Mouse (Mus musculus): ENCODE results near the gene Tprg. TPM values are rescaled to one million over a fixed set of nuclear protein-coding genes. Genes with fewer than 3 reads are reported as not detected.

Tprg gene
- total and polyA plus RNA-seq, 3 experiments = not detected

DNA sequence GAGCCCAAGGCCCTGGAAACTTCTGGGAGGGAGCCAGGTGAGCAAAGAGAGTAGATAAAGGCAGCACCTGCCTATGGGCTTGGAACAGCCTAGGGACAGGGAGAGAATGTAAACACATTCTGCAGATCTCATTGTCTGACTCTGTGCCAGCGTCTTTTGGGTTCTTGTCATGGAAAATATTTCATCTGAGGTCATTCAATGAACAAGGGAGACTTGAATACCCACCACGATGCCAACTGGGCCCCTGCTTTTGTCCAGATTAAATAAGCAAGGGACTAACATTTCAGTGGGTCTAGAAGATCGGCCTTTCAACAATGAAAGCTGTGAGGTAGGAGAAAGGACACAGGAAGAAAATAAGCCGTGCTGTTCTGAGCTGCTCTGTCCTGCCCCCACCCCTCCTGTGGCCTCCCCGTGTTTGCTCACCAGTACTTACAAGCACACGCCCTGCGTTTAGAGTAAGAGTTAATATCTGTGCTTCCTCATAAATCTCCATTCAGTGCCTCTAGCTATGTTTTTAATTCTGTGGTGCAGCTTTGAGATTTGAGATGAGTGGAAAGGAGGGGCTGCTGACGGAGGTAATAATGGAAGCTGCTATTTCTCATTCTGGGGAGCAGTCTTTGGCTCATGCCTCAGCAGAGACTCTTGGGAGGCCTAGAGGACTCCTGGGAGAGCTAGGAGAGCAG lies 120.7 kb downstream of the Tprg start:
- no peak for TF ChIP-seq POLR2A (IDR thresholded peaks at IDR 0.05; ENCODE audit: insufficient read depth, low read depth, low read length)
- Histone ChIP-seq H3K4me3 (no peak overlapping the region), H3K9ac (ENCODE audit: low read depth, low read length) (no peak overlapping the region), H3K36me3 (ENCODE audit: control insufficient read depth, insufficient read depth, low read length) (no peaks in the 10 kb centered on the region), H3K4me1 (ENCODE audit: control insufficient read depth, insufficient read depth, low read length) (no peaks in the 10 kb centered on the region), H3K79me2 (replicated peaks; ENCODE audit: control insufficient read depth, insufficient read depth, low read length) (no peaks in the 10 kb centered on the region), H3K27me3 (ENCODE audit: control insufficient read depth, insufficient read depth, low read length) (no peaks in the 10 kb centered on the region), H3K27ac (no peak overlapping the region)
- DNase-seq = no peak
- 27% methylated on average over 8 of the region's 8 CpGs for WGBS
- intact Hi-C loops (cut with DNase I) = no loop called here

DNA sequence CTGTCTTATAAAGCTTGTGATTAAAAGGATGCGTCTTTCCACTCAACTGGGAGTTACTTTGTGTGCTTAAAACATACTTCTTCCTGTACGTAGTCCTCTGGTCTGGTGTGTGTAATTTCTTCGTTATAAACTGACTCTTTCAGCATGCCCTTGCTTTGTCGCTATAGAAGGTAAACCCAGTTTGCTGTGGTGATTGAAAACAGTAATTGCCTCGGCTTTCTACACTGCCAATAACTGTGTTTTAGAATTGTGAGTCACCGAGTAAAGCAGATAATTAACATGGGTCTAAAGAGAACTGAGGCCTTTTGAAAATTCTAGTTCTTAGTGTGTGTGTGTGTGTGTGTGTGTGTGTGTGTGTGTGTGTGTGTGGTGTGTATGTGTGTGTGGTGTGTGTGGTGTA lies 121.4 kb downstream of the Tprg start:
- intact Hi-C loops (cut with DNase I) = no loop called here
- H3K27ac ChIP-seq = no peak overlapping the region
- no peak for DNase-seq

DNA sequence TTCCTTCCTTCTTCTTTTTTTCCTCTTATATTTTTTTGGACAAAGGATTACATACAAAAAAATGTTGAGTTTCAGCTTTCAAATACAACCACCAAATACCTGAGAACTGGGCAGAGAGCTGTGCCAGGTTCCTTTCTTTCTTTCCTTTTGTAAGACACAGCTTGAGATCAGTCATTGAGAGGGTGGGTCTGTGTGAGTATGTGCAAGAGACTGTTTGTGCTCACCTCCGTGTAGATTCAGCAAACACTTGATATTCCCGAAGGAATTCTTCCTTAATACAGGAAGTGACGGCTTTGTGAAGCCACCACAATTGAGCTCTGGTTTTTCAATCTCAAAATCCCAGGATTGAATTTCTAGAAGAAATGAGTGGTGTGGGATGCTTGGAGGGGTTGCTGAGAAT lies 124.7 kb downstream of the Tprg start:
- Histone ChIP-seq H3K27ac (no peak overlapping the region), H3K4me1 (ENCODE audit: control insufficient read depth, insufficient read depth, low read length) (no peaks in the 10 kb centered on the region), H3K27me3 (ENCODE audit: control insufficient read depth, insufficient read depth, low read length) (no peaks in the 10 kb centered on the region), H3K9ac (ENCODE audit: low read depth, low read length) (no peak overlapping the region), H3K36me3 (ENCODE audit: control insufficient read depth, insufficient read depth, low read length) (no peaks in the 10 kb centered on the region), H3K79me2 (replicated peaks; ENCODE audit: control insufficient read depth, insufficient read depth, low read length) (no peaks in the 10 kb centered on the region), H3K4me3 (no peak overlapping the region)
- intact Hi-C loops (cut with DNase I) = no loop called here
- DNase-seq = no peak
- 80% methylated on average over 3 of the region's 3 CpGs for WGBS
- TF ChIP-seq CTCF (IDR thresholded peaks at IDR 0.05) (no peak), POLR2A (IDR thresholded peaks at IDR 0.05; ENCODE audit: insufficient read depth, low read depth, low read length) (no peak), EP300 (IDR thresholded peaks at IDR 0.05; ENCODE audit: insufficient read depth, low read depth, low read length) (no peak)

More for the DNA sequence above, 121.4 kb downstream of the Tprg start:
- Histone ChIP-seq H3K79me2 (replicated peaks; ENCODE audit: control insufficient read depth, insufficient read depth, low read length) (no peaks in the 10 kb centered on the region), H3K27me3 (ENCODE audit: control insufficient read depth, insufficient read depth, low read length) (no peaks in the 10 kb centered on the region), H3K36me3 (ENCODE audit: control insufficient read depth, insufficient read depth, low read length) (no peaks in the 10 kb centered on the region), H3K9ac (ENCODE audit: low read depth, low read length) (no peak overlapping the region), H3K4me1 (ENCODE audit: control insufficient read depth, insufficient read depth, low read length) (no peaks in the 10 kb centered on the region), H3K4me3 (no peak overlapping the region)
- TF ChIP-seq POLR2A (IDR thresholded peaks at IDR 0.05; ENCODE audit: insufficient read depth, low read depth, low read length) = no peak
- TF ChIP-seq EP300 (IDR thresholded peaks at IDR 0.05; ENCODE audit: insufficient read depth, low read depth, low read length) = no peak
- TF ChIP-seq CTCF (IDR thresholded peaks at IDR 0.05) = no peak
- 81% methylated on average over 6 of the region's 6 CpGs for WGBS

DNA sequence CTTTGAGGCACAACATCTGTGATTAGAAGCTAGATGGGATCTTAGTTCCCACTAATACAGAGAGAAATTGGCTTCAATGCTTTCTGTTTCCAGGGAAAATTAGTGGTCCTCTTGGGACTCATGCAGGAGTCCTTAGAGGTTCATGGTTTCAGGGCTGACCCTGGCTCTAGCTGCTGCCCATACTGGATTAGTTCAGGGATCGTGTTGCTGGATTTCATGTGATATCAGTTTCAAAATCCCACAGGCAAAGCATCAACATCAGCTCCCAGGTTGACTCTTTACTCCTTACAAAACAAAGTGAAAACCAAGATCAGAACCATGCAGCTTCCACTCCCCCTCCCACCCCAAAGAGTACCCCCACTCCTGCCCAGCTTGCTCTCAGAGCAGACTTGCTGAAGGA lies 127.3 kb downstream of the Tprg start:
- Histone ChIP-seq H3K9ac (ENCODE audit: low read depth, low read length) (no peak overlapping the region), H3K36me3 (ENCODE audit: control insufficient read depth, insufficient read depth, low read length) (no peaks in the 10 kb centered on the region), H3K4me1 (ENCODE audit: control insufficient read depth, insufficient read depth, low read length) (no peaks in the 10 kb centered on the region), H3K4me3 (no peak overlapping the region), H3K79me2 (replicated peaks; ENCODE audit: control insufficient read depth, insufficient read depth, low read length) (no peaks in the 10 kb centered on the region), H3K27me3 (ENCODE audit: control insufficient read depth, insufficient read depth, low read length) (no peaks in the 10 kb centered on the region), H3K27ac (no peak overlapping the region)
- intact Hi-C loops (cut with DNase I) = no loop called here
- no peak for DNase-seq
- 68% methylated on average over 1 of the region's 1 CpGs for WGBS
- no peak for TF ChIP-seq EP300 (IDR thresholded peaks at IDR 0.05; ENCODE audit: insufficient read depth, low read depth, low read length)
- no peak for TF ChIP-seq CTCF (IDR thresholded peaks at IDR 0.05)
- no peak for TF ChIP-seq POLR2A (IDR thresholded peaks at IDR 0.05; ENCODE audit: insufficient read depth, low read depth, low read length)

DNA sequence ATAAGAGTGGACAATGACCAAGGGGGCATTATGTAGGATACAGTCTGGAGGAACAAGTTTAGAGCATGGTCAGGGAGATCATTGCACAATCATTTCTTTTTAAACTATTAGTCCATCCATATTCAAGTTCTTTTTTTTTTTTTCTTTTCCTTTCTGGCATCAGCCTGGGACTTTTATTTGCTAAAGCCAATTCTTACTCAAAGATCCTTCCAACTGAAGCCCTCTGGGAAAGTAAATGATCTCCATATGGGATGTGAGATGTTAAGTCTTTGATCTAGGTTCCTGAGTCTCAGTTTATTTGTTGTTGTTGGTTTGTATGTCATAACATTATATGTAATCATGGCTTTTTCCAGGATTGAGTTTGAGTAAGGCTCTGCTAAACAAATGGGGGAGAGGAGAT lies 128.6 kb downstream of the Tprg start:
- DNase-seq = no peak
- TF ChIP-seq POLR2A (IDR thresholded peaks at IDR 0.05; ENCODE audit: insufficient read depth, low read depth, low read length) = no peak
- TF ChIP-seq EP300 (IDR thresholded peaks at IDR 0.05; ENCODE audit: insufficient read depth, low read depth, low read length) = no peak
- no peak for TF ChIP-seq CTCF (IDR thresholded peaks at IDR 0.05)
- no peak overlapping the region for H3K9ac ChIP-seq (ENCODE audit: low read depth, low read length)
- H3K27me3 ChIP-seq (ENCODE audit: control insufficient read depth, insufficient read depth, low read length) = no peaks in the 10 kb centered on the region
- no peaks in the 10 kb centered on the region for H3K4me1 ChIP-seq (ENCODE audit: control insufficient read depth, insufficient read depth, low read length)
- intact Hi-C loops (cut with DNase I) = no loop called here
- no peak overlapping the region for H3K4me3 ChIP-seq
- no peaks in the 10 kb centered on the region for H3K36me3 ChIP-seq (ENCODE audit: control insufficient read depth, insufficient read depth, low read length)
- H3K79me2 ChIP-seq (replicated peaks; ENCODE audit: control insufficient read depth, insufficient read depth, low read length) = no peaks in the 10 kb centered on the region
- no peak overlapping the region for H3K27ac ChIP-seq

DNA sequence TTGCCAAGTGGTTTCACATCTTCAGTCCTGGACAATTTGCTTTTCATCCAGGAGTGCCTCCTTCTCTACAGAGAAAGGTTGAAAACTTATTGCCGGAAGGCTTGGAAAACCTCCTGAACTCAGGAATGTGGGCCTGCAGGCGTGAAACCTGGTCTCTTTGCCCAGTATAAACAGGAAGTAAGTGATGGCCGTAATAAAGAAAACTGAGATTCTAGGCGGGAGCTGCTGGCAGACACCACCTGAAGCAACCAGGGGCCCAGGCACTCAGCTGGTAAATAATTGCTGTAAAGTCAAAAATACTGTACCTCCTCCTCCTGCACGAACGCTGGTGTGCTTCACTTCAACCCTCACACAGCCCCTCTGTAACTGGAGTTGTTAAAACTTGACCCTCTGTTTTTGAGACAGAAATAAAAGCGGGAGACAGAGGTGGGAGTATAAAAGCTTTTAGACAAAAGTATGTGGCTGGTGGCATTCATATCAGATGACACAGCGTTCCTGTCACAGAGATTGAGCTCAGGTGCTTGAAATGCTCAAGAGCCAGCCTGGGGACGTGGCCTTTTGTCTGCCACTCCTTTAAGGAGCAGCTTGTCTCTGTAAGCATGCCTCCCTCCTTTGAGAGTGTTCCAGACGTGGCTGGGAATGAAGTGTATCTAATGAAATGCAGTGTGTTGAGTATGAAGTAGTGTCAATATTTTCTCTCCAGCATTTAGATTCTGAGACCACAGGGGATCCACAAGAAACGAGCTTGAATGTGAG lies 131.4 kb downstream of the Tprg start:
- TF ChIP-seq EP300 (IDR thresholded peaks at IDR 0.05; ENCODE audit: insufficient read depth, low read depth, low read length) (no peak), POLR2A (IDR thresholded peaks at IDR 0.05; ENCODE audit: insufficient read depth, low read depth, low read length) (no peak), CTCF (IDR thresholded peaks at IDR 0.05) (no peak)
- H3K27me3 ChIP-seq (ENCODE audit: control insufficient read depth, insufficient read depth, low read length) = no peaks in the 10 kb centered on the region
- intact Hi-C loops (cut with DNase I) = no loop called here
- no peaks in the 10 kb centered on the region for H3K79me2 ChIP-seq (replicated peaks; ENCODE audit: control insufficient read depth, insufficient read depth, low read length)
- no peak overlapping the region for H3K27ac ChIP-seq
- no peaks in the 10 kb centered on the region for H3K4me1 ChIP-seq (ENCODE audit: control insufficient read depth, insufficient read depth, low read length)
- DNase-seq = no peak
- 46% methylated on average over 11 of the region's 11 CpGs for WGBS
- H3K9ac ChIP-seq (ENCODE audit: low read depth, low read length) = no peak overlapping the region
- no peak overlapping the region for H3K4me3 ChIP-seq
- no peaks in the 10 kb centered on the region for H3K36me3 ChIP-seq (ENCODE audit: control insufficient read depth, insufficient read depth, low read length)
